Mouse (Mus musculus) layer of hippocampus, adult 11-12 months (tissue): Measurements from ENCODE around the gene Socs3.

Experiments
- DNase-seq: peaks from one replicate; pipeline ENCODE4 v3.0.0; 2022; ENCODE audit warnings: low spot score

The Socs3 gene

DNA sequence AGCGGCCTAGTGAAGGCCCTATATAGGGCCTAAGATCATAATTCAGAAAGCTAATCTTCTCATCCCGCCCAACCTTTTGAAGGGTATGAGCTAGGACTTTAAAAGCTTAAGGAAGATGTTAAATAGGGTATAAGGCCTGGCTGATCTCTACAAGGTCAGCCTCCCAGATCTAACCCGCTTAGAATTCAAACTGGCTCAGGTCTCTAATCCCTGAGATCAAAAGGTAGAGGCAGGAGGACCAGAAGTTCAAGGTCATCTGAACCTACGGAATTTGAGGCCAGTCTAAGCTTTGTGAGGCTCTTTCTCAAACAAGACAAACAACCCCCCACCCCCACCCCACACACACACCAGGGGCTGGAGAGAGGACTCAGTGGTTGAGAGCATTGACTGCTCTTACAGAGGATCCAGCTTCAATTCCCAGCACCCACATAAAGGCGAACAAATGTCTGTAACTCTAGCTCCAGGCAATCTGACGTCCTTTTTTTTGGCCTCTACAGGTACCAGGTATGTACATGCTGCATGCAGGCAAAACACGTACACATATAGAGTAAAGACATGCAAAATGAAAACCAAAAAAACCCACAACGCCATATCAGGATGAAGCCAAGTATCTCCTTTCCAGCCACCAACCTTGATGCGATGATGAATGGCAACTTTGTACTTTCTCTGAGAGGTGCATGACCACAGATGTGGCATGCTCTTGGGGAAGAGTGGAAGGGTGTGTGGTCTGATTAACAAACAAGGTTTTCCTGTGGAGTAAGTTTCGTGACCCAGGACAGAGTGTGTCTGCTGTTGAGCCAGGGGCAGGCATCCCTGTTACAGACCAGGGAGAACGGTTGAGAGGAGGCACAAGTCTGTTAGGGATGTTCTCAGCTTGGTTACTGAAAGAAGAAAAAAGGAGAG lies 3.1 kb upstream of the Socs3 start:
- no peak for DNase-seq

DNA sequence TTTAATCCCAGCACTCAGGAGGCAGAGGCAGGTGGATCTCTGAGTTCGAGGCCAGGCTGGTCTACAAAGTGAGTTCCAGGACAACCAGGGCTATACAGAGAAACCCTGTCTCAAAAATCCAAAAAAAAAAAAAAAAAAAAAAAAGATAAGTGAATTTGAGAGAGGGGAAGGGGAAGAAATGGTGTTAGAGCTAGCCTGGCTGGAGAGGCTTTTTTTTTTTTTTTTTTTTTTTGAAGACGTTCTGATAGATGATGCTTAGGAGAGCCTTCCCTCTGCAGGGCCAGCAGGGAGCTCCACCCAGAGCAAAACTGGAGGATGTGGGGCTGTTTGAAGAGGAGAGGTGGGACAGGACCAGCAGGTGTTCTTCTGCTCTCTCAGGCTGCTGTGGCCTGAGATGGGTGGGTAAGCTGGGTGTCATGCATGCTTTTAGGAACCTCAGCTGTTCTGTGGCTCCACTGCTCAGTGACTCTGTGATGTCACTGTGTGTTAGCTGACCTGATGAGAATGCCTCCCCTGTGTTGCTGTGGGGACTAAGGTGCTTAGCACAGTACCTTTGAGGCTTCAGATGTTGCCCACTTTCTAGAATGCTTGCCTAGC lies 1.9 kb upstream of the Socs3 start:
- no peak for DNase-seq

DNA sequence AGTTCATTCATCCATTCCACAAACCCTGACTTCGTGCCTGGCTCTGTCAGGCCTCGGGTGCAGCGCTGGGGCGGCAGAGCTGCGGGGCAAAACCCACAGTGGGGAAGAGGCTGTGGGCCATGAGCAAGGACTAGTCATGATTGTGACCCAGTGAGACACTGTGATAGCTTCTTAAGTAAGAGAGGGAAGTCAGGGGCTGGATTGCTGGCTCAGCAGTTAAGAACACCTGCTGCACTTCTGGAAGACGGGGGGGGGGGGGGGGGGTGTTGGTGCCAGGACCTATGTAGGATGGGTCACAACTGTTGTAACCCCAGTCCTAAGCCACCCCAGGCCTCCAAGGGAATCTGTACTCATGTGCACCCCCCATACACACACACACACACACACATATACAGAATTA lies 1.3 kb upstream of the Socs3 start:
- DNase-seq: no peak

DNA sequence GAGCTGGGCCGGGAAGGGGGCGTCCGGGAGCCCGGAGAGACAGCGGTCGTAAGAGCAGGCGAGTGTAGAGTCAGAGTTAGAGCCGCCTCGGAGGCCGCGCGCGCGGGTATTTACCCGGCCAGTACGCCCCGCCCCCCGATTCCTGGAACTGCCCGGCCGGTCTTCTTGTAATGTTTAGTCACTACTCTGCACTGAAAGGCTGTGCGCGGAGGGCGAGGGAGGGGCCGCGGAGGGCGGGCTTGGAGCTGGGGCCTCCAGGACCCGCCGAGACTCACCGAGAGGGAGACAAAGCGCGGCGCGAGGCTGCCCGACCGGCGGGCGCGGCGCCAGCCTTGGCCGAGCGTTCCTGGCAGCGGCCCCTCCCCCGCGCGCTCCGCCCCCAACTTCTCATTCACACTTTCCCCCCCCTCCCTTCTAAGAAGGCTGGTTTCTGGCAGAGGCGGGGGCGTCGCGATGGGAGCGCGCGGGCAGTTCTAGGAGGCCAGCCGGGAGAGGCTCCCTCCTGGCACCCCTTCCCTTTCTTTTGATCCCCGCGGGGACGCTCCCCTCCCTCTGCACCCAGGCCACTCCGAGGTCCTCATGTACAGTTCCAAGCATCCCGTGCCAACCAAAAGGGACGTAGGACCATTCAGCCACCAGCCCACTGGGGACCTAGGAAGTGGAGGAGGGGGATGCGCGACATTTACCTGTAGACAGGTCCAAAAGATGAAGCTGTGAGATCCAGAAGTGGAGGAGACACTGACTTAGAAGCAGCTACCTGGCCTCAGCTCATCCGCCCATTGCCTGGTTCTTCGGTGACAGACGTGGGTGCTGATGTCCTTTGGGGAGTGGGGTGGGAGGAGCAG lies 525 bp downstream of the Socs3 start:
- DNase-seq: peak; percentile 92

DNA sequence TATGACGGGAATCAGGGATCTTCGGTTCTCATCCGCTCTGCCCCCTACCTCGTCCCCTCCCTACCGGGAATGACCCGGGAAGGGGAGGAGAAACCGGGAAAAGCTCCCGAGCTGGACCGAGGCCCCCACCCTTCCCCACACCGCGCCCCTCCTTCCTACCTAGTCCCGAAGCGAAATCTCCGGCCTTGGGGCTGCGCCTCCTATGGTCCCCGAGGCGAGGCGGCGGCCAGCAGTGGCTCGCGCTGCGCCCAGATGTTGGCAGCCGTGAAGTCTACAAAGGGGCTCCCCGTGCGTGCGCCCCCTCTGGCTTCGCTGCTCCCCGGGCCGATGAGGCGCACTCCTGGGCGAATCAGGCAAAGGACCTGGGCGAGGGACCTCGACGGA lies 1.1 kb downstream of the Socs3 start:
- DNase-seq: no peak

DNA sequence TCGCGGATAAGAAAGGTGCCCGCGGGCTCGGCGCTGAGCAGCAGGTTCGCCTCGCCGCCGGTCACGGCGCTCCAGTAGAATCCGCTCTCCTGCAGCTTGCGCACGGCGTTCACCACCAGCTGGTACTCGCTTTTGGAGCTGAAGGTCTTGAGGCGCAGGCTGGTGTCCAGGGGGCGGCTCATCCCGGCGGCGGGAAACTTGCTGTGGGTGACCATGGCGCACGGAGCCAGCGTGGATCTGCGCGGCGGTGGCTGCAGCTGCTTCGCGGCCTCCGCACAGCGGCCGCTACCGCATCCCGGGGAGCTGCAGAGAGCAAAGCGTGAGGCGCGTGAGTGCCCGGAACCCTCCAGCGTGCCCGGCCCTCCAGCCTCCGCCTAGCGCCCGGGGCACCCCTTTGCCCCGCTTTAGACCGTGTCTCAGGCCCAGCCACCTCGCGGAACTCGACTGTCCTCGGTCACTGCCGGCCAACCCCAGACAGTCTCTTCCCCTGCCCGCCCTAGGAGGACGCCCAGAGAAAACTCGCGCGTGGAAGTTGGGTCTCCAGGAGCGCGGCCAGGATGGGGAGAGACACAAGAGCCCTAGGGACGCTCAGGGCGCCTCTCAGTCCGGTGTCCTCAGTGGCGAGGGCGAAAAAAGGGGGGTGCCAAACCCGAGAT lies 1.7 kb downstream of the Socs3 start:
- DNase-seq: no peak

DNA sequence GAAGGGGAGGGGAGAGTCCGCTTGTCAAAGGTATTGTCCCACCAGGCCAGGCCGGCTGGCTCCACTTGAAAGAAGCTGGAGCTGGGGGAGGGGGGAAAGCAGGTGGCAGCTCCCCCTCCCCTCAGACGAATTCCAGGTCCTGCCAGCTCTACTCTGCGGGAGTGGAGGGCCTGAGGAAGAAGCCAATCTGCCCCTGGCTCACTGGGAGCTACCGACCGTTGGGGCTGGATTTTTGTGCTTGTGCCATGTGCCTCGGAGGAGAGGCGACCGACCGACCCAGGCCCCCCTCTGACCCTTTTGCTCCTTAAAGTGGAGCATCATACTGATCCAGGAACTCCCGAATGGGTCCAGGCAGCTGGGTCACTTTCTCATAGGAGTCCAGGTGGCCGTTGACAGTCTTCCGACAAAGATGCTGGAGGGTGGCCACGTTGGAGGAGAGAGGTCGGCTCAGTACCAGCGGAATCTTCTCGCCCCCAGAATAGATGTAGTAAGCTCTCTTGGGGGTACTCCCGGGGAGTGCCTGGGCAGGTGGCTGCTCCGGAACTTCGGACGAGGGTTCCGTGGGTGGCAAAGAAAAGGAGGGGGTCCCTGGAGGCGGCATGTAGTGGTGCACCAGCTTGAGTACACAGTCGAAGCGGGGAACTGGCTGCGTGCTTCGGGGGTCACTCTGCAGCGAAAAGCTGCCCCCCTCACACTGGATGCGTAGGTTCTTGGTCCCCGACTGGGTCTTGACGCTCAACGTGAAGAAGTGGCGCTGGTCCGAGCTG lies 2.4 kb downstream of the Socs3 start:
- no peak for DNase-seq

DNA sequence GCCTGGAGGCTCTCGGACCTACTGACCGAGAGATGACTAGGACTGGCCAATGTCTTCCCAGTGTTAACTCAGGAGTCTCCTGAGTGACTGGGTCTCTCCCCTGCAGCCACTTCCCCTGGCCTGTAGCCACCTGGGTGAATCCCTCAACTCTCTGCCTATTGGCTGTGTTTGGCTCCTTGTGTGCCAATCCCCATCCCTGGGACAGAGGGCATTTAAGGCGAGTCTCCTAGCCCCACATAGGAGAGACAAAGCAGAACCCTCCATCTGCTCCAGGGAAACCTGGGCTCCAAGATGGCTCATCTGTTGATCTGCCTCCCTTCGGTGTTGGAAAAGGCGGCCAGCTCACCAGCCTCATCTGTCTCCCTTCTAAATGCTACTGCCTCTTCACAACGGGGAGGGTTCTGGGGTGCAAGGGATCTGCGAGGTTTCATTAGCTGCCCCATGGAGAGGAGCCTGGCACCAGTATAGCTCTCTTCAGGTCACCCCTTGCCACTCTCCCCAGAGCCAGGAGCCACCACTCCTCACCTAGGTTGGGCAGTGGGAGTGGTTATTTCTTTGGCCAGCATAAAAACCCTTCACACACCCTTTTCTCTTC lies 3.2 kb downstream of the Socs3 start:
- no peak for DNase-seq

DNA sequence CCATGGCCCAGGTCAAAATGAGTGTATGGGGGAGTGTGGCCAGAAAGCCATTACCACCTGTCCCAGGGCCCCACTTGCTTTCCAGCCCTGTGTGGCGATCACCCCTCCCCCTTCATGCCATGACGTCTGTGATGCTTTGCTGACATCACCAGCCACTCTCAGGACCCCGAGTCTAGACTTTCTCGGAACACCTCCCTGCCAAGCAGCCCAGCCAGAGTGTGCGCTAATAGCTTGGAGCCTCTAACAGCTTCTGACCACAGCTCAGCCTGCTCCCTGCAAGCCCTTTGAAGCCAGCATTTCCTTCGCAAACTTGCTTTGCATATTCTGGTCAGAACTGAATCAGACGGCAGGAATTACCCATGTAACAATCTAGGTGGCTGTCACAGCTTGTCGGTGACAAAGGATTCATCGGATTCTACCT lies 4.3 kb downstream of the Socs3 start:
- no peak for DNase-seq

DNA sequence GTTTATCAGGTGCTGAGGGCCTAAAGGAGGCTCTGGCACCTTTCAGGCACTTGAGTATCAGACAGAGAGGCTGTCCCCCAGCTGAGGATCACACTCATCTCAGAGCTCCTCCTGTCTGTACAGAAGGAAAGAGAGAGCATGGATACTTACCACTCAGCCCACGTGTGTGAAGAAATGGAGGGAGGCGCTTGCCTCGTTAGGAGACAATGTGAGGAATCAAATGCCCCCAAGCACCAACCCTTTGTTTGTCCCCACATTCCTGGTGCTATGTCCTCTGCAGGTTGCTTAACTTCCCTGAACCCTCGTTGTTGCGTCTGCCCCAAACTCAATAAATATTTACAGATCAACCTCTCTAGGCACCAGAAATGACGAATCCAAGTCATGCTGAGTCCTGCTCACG lies 4.8 kb downstream of the Socs3 start:
- no peak for DNase-seq

DNA sequence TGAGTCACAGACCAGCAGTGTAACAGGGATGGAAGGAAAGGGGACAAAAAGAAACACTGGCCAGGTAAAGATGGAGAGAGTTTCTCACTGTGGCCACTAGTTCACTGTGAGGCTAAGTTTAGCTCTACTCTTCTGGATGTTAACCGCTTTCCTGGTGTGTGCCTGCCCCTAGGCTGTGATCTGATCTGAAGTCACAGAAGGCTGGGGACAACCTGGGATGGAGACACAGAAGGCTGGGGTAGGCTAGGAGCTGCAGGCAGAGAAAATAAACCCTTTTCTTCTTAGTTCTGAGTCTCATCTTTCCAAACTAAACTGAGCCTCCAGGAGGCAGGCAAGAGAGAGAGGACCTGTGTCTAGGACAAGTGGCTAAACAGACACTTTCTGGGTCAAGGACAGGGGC lies 5.6 kb downstream of the Socs3 start:
- no peak for DNase-seq

DNA sequence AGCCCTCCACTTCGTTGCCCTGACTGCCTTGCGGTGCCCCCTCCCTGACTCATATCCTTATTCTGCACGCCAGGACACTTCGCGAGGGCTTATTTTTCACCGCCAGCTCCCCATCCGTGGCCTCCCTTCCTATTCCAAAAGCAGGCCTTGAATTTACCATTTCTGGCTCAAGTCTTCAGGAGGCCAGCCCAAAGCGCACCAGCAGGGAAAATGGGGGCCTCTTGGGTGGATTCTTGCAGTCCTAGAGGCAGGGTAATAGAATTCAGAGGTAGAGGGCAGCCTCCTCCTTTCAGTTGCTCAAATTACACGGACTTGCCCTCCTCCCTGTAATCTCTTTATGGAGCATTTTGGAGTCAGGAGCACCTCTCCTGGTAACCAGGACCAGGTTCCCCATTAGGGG lies 6.0 kb downstream of the Socs3 start:
- no peak for DNase-seq

DNA sequence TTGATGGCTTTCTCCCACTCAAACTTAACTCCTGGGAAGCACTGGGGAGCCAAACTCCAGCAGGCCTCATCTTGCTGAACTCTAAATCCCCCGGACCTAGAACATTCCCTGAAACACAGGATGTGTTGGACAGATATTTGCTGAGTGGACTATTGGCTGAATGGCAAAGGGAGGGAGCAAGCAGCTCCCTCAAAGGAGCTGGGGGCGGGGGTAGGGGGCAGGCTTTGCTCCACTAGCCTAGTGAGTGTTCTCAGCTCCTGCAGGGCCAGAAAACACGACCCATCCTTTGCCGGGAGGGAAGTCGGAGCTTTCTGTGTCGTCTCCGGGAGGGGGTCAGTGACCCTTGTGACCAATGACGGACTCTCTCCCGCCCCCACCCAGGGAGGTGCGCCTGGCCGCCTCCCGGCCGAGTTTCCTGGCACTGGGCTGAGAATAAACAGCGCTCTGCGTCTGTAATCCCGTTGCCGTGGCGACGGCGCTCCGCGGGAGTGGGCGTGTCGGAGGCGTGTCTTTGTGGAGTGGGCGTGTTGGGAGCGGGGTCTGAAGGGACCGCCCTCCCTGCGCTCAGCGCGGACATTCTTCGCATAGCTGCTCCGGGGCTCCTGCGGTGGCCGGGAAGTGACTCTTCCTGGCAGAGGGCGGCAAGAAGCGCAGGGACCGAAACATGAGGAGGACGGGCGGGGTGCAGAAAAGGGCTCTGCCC lies 6.6 kb downstream of the Socs3 start:
- peak; percentile 95 for DNase-seq

DNA sequence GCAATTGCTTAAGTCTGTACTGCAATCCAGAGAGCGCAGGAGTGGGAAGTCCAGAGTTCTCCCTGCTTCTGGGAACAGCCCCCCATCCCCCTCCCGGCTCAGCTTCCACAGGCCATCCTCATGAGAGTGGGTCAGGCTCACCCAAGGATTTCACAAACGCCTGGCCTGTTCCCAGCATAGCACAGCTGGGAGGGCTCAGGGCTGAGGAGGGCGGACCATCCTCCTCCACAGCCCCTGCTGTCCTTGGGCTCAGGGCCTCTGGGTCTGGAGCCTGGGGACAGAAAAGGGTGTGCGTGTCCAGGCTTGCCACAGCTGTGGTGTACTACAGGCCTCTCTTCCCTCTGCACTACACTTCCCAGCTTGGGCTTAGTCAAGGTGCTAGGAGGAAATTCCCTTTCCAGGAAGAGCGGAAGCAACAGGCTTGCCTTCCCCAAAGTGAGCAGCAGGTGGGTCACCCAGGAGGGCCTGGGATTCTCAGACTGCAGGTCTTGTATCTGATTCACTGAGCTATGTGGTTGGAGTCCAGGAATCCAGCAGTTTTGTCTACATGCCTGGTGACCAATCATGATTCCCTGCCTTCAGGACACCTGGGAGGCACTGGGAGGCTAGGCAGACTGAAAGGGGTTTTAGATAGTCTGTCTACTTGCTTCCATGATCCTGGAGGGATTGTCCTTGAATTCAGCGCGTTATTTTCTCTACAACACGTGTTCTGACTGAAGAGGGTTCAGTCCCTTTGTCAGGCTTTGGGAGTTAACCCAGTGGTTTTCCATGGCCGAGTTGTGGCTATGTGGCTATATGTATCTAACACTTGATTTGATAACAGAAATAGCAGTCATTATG lies 7.4 kb downstream of the Socs3 start:
- DNase-seq: peak; percentile 42

DNA sequence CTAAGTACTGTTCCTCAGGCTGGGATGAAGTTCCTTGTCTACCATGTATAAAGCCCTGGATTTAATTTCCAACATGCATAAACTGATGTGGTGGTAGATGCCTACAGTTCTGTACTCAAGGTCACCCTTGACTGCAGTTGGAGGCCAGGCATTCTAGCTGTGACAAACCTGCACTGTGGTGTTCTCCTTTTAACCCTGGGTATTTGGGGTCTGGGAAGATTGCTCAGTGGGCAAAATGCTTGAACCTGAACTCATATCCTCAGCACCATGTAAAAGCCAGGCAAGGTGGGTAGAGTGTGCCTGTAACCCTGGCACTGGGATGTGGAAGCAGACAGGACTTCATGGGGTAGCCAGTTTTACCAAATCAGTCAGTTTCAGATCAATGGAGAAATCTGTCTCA lies 9.2 kb downstream of the Socs3 start:
- no peak for DNase-seq

DNA sequence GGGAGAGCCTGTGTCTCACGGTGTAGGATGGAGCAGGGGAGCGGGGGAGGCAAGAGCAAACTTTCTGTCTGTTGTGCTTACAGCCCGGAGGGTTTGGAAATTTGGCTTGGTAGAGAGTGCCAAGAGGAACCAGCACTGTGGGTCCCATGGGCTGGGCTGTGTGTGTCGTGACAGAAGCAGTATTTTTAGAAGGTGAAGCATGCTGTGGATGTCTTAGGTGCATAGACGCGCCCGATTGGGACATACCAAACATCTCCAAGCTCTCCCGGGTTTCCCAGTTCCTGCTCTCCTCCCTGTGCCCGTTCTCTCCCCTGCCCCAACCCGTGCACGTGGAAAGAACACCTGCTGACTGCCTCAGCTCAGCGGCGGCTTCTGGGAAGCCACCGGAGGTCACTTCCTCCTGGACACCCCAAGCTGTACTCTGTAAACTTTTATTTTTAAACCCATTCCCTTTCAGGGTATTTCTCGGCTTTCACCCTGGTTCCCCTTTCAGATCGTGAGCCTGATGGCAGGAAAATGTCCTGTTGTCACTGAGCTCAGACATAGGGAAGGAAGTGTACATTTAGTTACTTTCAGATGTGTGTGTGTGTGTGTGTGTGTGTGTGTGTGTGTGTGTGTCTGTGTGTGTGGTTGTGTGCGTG lies 10.0 kb downstream of the Socs3 start:
- peak; percentile 46 for DNase-seq

DNA sequence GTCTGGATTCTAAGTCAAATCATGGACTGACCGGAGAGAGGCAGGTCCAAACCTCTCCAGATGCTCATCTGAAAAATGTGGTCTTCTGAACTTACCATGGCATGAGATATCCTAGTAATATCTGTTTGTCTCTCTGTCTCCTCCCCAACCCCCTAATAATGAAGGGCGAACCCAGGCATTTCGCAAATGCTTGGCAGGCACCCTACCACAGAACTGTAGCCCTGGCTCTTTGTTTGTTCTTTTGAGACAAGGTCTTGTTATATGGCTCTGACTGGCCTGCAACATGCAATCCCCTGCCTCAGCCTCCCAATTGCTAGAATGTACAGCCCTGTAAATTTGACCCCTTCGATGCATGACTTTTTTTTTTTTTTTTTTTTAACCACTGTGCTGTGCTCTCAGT lies 10.7 kb downstream of the Socs3 start:
- no peak for DNase-seq

DNA sequence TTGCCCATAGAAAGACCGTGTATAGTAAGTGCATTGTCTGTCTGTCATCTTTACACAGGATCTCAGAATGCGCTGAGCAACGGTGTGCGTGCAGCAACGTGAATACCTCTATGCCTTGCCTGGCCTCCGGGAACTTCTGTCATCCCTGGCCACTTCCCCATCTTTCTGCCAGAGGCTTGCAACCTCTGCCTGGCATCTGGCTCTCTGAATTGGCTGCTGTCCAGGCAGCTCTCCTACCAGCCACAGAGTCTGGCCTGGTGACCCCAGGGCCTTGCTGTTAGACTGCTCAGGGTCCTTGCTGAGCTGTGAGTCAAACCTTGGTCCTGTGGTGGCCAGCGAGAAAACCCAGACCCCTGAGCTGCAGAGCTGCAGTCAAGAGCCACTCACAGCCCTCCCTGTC lies 11.7 kb downstream of the Socs3 start:
- DNase-seq: no peak

DNA sequence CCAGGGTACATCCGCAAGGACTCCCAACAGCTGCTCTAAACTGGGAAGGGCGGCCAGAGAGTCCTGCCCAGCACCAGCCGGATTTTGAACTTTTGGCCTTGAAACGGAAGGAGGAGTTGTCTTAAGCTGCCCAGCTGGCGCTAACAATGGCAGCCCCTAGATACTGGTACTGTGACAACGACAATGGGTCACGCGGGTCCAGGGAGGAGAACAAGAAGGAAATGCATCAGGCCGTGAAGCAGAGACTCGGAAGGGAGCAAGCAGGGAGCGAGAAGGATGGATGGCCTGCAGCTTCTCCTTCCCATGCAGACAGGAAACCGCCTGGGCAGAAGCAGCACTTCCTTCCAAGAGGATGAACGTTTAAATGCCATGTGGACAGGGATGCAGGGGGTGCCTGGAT lies 14.2 kb downstream of the Socs3 start:
- DNase-seq: no peak
